Mouse (Mus musculus) frontal cortex, postnatal 10 days (tissue): ENCODE results near the gene D1Pas1.

ENCODE experiments used
- DNase-seq, 2 experiments: peaks; one replicate each; pipeline ENCODE4 v3.0.0; 2022; ENCODE audit warnings: low spot score in 2 of 2, mixed read lengths in 1 of 2

D1Pas1 gene

GRCm38 (mm10) chr1:186967201-186967812, at the start of gene D1Pas1:
TSS of gene D1Pas1 (plus strand) at chr1:186967416.
- no peak for DNase-seq

GRCm38 (mm10) chr1:186922489-186923370, 44.5 kb upstream of the D1Pas1 start:
- no peak for DNase-seq

- no peak for DNase-seq
Observed at GRCm38 (mm10) chr1:186924027-186924426, 43.2 kb upstream of the D1Pas1 start.

GRCm38 (mm10) chr1:186925411-186925810, 41.8 kb upstream of the D1Pas1 start:
- DNase-seq = no peak

GRCm38 (mm10) chr1:186926316-186926949, 40.8 kb upstream of the D1Pas1 start:
- DNase-seq = no peak

- DNase-seq = no peak
Observed at GRCm38 (mm10) chr1:186926950-186927316, 40.3 kb upstream of the D1Pas1 start.

GRCm38 (mm10) chr1:186927494-186927893, 39.7 kb upstream of the D1Pas1 start:
- no peak for DNase-seq

GRCm38 (mm10) chr1:186930160-186930887, 36.9 kb upstream of the D1Pas1 start:
- DNase-seq = no peak

GRCm38 (mm10) chr1:186930888-186931233, 36.4 kb upstream of the D1Pas1 start:
- DNase-seq = no peak

GRCm38 (mm10) chr1:186934205-186934604, 33.0 kb upstream of the D1Pas1 start:
- no peak for DNase-seq

- no peak for DNase-seq
Observed at GRCm38 (mm10) chr1:186952381-186952780, 14.8 kb upstream of the D1Pas1 start.

- DNase-seq = no peak
Observed at GRCm38 (mm10) chr1:186954591-186954990, 12.6 kb upstream of the D1Pas1 start.

- DNase-seq = no peak
Observed at GRCm38 (mm10) chr1:186959380-186959779, 7.8 kb upstream of the D1Pas1 start.

- no peak for DNase-seq
Observed at GRCm38 (mm10) chr1:186964143-186964875, 2.9 kb upstream of the D1Pas1 start.

- DNase-seq = no peak
Observed at GRCm38 (mm10) chr1:186967926-186968325, 710 bp downstream of the D1Pas1 start.

GRCm38 (mm10) chr1:186976937-186977540, 9.8 kb downstream of the D1Pas1 start:
- no peak for DNase-seq

- DNase-seq = no peak
Observed at GRCm38 (mm10) chr1:186977801-186978200, 10.6 kb downstream of the D1Pas1 start.

GRCm38 (mm10) chr1:186979465-186979864, 12.2 kb downstream of the D1Pas1 start:
- no peak for DNase-seq

GRCm38 (mm10) chr1:186980503-186980902, 13.3 kb downstream of the D1Pas1 start:
- no peak for DNase-seq

- DNase-seq = no peak
Observed at GRCm38 (mm10) chr1:186985131-186985530, 17.9 kb downstream of the D1Pas1 start.

GRCm38 (mm10) chr1:186986086-186986485, 18.9 kb downstream of the D1Pas1 start:
- DNase-seq = no peak
